Mouse (Mus musculus) bone marrow, adult 2 months (tissue): ENCODE data around the gene Ube2q2.

Source experiments
- CTCF ChIP-seq: fragments of 200-500 bp; IDR thresholded peaks from 2 replicates; pipeline ENCODE4 v1.5.1; 2011; ENCODE audit warnings: low read length, control low read depth; ENCODE audit not compliant: control insufficient read depth, insufficient read depth
- POLR2A ChIP-seq: fragments of 200-500 bp; IDR thresholded peaks from 2 replicates; pipeline ENCODE4 v1.6.1; 2011; ENCODE audit warnings: low read depth, mild to moderate bottlenecking, control low read depth, low read length, borderline replicate concordance; ENCODE audit not compliant: control insufficient read depth

DNA sequence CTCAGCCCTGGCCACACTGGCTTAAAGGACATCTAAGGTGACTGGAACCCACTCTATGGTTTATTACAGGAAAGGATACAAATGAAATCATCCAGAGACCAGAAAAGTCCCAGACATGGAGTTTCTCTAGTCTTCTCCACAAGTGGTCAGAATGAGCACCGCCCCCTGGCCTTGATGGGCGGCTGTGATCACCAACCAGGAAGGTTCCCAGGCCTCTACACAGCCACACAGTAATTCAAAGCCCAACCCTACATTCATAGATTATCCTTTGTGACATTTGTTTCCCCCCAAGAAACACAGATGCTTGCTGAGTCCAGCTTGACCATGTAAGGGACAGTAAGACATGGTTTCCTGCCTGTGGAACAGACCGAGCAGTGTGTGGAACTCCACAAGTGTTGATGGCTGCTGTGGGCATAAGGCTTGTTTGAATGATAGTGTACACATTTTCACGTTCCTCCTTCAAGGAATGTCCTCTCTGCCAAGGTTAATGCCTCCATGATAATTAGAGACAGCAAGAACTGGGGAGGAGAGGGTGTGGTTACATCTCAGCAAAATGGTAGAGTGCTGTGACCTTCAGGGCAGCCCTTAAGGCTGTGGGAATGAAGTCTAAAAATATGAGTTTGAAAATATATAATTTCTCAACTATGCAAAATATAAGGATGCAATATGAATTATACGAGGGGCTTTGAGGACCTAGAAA, 45.6 kb upstream of the Ube2q2 start:
- TF ChIP-seq CTCF = no peak
- no peak for TF ChIP-seq POLR2A
